Mouse (Mus musculus) embryonic facial prominence, embryonic 12.5 days (tissue): Measurements from ENCODE around the gene Gcnt3. TPM values are rescaled to one million over a fixed set of nuclear protein-coding genes. Genes with fewer than 3 reads are reported as not detected.

Source experiments
- ATAC-seq: fragments of 200-750 bp; cut with Nextera tagmentation; 2 replicates; pipeline ENCODE4 v1.8.0; 2017; ENCODE audit not compliant: insufficient number of reproducible peaks, insufficient read depth, low FRiP score, low TSS enrichment
- H3K27ac ChIP-seq: fragments of 300-500 bp; sonication (generic); 2 replicates; pipeline ENCODE4 v1.5.1; 2016; ENCODE audit warnings: mild to moderate bottlenecking
- H3K27me3 ChIP-seq: fragments of 300-500 bp; sonication (generic); 2 replicates; pipeline ENCODE4 v1.6.1; 2016; ENCODE audit warnings: mild to moderate bottlenecking, moderate library complexity
- H3K36me3 ChIP-seq: fragments of 300-500 bp; sonication (generic); 2 replicates; pipeline ENCODE4 v1.6.1; 2016; ENCODE audit warnings: mild to moderate bottlenecking
- H3K4me1 ChIP-seq: fragments of 300-500 bp; sonication (generic); 2 replicates; pipeline ENCODE4 v1.6.1; 2016
- H3K4me2 ChIP-seq: fragments of 300-500 bp; sonication (generic); replicated peaks from 2 replicates; pipeline ENCODE4 v1.6.1; 2016; ENCODE audit warnings: mild to moderate bottlenecking, moderate library complexity
- H3K4me3 ChIP-seq: fragments of 300-500 bp; sonication (generic); 2 replicates; pipeline ENCODE4 v1.5.1; 2016; ENCODE audit warnings: mild to moderate bottlenecking
- H3K9ac ChIP-seq: fragments of 300-500 bp; sonication (generic); 2 replicates; pipeline ENCODE4 v1.6.1; 2016; ENCODE audit warnings: mild to moderate bottlenecking, moderate library complexity
- H3K9me3 ChIP-seq: fragments of 300-500 bp; sonication (generic); 2 replicates; pipeline ENCODE4 v1.6.1; 2016; ENCODE audit warnings: mild to moderate bottlenecking, moderate library complexity
- WGBS: fragments of 180-500 bp; shearing (Covaris S2); methylation state at CpG from one replicate; pipeline ENCODE4 v1.1.7; 2016; 5-methylcytosine and 5-hydroxymethylcytosine counted together
- polyA plus RNA-seq: library from polyadenylated mRNA; unstranded; fragments of >200 nt; fragmentation: Nextera tagmentation; extraction: Ambion mirVana; gene quantifications from 2 replicates; pipeline ENCODE4 v1.2.1, GENCODE M21; 2016

Gene Gcnt3
- polyA plus RNA-seq, 1 experiment from 2014 or later, result not detected

DNA sequence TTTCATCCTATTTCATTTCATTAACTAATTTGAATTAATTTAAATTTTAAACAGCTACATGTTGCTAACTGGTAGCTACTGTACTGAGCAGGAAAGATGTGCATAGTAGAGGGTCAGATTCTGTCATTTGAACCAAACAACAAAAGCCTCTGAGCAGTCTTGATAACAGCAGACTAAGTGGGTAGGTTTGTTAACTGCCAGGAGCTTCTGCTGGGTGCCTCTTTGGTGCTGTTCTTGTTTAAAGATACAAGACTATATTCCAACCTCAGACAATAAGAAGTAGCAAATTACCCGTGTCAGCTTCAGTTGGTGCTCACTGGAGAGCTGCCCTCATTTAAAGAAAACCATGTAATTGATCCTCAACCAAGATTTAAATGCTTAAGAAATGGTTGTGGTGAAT, 16.3 kb downstream of the Gcnt3 start:
- ATAC-seq, result no peak
- WGBS, result 81% methylated on average over 1 of the region's 1 CpGs
- Histone ChIP-seq H3K27me3 (no peaks in the 10 kb centered on the region), H3K4me2 (no peak overlapping the region), H3K4me1 (no peaks in the 10 kb centered on the region), H3K9me3 (no peaks in the 10 kb centered on the region), H3K27ac (no peak overlapping the region), H3K4me3 (no peak overlapping the region), H3K36me3 (peaks cover 13% of the 10 kb centered on the region; the same call in 1 of the 2 replicates), H3K9ac (no peak overlapping the region)

DNA sequence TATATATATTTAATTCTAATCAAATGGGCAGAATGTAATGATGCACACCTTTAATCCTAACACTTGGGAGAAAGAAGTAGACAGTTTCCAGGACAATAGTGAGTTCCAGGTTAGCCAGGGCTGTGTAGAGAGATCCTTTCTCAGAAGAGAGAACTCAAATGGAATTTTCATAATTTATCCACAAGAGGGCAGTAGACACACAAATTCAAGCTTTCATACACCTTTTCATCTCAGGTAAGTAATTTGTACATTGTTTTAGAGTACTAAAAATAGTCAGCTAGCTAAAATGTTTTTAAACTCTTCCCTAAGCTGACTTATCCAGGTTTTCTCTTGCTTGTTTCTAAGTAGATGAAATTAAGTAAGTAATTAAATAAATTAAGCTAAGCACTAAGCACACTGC, 19.0 kb downstream of the Gcnt3 start:
- Histone ChIP-seq H3K4me1 (peaks cover 2% of the 10 kb centered on the region), H3K36me3 (peaks cover 13% of the 10 kb centered on the region; the same call in 1 of the 2 replicates), H3K4me2 (no peak overlapping the region), H3K9ac (no peak overlapping the region), H3K9me3 (no peaks in the 10 kb centered on the region), H3K27ac (no peak overlapping the region), H3K27me3 (no peaks in the 10 kb centered on the region), H3K4me3 (no peak overlapping the region)
- no peak for ATAC-seq

DNA sequence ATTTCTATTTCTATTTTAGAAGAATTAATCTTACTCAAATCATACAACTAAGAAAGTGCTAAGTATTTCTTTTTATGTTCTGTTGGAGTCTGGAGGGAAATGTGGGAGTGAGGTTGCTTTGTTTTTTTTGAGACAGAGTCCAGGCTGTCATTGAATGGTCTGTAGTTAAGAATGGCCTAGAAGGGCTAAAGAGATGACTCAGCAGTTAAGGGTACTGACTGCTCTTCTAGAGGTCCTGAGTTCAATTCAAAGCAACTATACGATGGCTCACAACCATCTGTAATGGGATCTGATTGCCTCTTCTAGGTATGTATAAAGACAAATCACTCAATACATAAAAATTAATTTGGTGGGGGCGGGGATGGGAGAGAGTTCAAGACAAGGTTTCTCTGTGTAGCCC, 22.3 kb downstream of the Gcnt3 start:
- Histone ChIP-seq H3K27ac (no peak overlapping the region), H3K4me1 (peaks cover 9% of the 10 kb centered on the region), H3K9ac (no peak overlapping the region), H3K36me3 (peaks cover 8% of the 10 kb centered on the region; the same call in 1 of the 2 replicates), H3K9me3 (no peaks in the 10 kb centered on the region), H3K27me3 (no peaks in the 10 kb centered on the region), H3K4me3 (no peak overlapping the region), H3K4me2 (no peak overlapping the region)
- ATAC-seq, result no peak
- WGBS, result 90% methylated on average over 2 of the region's 2 CpGs

DNA sequence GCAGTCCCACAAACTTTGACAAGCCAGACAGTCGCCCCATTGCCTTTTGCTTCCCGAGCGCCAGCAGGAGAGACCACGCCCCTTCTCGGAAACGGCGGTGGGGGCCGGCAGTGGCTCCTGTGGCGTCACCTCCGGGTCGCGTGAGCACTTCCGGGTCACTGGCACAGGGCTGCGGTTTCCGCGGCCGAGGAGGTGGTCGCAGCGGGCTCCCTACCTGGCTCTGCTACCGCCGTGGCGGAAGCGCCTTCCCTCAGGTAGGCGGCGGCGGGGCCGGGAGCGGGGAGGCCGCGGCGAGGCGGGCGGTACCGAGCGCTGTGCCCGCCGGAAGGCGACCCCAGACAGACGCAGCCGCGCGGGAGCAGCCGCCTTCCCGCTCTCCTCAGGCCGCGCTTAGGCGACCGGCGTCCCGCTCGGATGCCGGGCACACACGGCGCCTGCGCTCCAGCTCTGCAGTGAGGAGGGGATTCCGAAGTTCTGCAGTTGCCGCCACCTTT, 25.4 kb downstream of the Gcnt3 start, which contains the start of gene Gtf2a2:
Gene Gtf2a2 (plus strand): TSS at position 143 of the 494 bp plus-strand sequence.
- WGBS, result 2% methylated on average over 55 of the region's 57 CpGs
- peaks cover 25% of the 10 kb centered on the region for H3K36me3 ChIP-seq
- no peaks in the 10 kb centered on the region for H3K27me3 ChIP-seq
- peak within 1 kb of the TSS; percentile 85 for H3K9ac ChIP-seq
- peak; percentile 92 for ATAC-seq
- H3K4me3 ChIP-seq, result peak within 1 kb of the TSS; percentile 91
- peak within 1 kb of the TSS; percentile 94 for H3K27ac ChIP-seq
- H3K4me2 ChIP-seq, result peak within 1 kb of the TSS; percentile 70
- H3K4me1 ChIP-seq, result peaks cover 9% of the 10 kb centered on the region
- H3K9me3 ChIP-seq, result no peaks in the 10 kb centered on the region

DNA sequence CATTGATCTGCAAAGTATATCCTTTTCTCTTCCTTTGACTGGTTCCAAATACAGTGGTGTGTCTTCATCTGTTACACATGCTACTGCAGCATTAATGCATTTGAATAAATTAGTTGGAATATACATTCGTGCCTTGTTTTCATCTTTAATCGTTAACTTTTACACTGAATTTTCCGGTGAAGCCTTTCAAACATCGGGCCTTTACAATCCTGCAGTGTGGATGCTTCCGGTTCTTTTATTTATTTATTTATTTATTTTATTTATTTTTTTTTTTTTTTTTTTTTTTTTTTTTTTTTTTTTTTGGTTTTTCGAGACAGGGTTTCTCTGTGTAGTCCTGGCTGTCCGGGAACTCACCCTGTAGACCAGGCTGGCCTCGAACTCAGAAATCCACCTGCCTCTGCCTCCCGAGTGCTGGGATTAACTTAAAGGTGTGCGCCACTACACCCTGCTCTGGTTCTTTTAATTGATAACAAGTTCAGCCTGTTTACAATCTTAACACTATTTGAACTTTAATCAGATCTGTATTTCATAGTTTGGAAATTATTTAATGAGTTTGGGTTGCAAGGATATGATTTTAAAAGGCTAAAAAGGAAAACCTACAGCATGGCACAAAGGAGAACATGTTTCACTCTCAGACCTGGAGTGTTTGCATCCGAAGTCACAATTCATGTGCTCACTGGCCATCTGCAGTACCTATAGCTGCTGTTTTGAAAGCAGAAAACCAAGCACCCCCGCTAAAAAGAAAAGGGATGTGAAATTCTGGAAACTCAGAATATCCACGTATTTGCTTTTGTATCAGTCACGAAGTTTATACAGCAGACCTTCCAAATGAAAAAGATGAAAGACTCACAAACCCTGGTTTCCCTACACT, 26.1 kb downstream of the Gcnt3 start:
- Histone ChIP-seq H3K9me3 (no peaks in the 10 kb centered on the region), H3K4me3 (peak overlapping the region; percentile 91), H3K4me1 (peaks cover 9% of the 10 kb centered on the region), H3K9ac (peak overlapping the region; percentile 85; the same call in 1 of the 2 replicates), H3K27me3 (no peaks in the 10 kb centered on the region), H3K4me2 (peak overlapping the region; percentile 70), H3K27ac (peak overlapping the region; percentile 94), H3K36me3 (peaks cover 28% of the 10 kb centered on the region)
- WGBS, result 56% methylated on average over 14 of the region's 14 CpGs
- no peak for ATAC-seq

DNA sequence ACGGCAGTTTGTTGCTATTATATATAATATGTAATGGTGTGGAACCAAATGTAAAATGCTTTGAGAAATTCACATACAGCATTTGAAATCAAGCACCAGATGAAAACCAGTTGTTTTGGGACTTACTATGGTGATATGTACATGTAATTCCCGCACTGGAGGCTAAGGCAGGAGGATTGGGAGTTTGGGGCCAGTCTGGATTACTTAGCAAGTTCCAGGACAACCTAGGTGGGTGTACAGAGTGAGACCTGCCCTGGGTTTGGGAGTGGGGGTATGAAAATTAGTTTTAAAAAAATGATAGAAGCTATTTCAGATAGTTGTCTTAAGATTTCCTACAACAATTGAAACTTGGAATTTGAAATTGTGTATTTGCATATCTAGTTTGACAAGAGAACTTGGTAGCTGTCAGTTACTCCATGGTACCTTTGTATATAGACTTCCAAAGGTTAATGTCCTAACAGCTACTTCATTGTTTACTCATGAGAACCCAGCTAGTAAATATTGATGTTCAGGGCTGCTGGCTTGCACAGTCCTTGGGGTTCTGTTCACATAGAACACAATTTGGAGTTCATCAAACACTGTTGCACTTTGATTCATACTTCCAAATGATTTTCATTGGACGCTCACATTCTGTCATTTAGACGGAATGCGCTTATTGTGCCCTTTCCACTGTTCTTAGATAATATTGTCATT, 27.0 kb downstream of the Gcnt3 start:
- Histone ChIP-seq H3K9ac (no peak overlapping the region), H3K9me3 (no peaks in the 10 kb centered on the region), H3K27me3 (no peaks in the 10 kb centered on the region), H3K36me3 (peaks cover 33% of the 10 kb centered on the region), H3K4me1 (peaks cover 9% of the 10 kb centered on the region), H3K4me3 (no peak overlapping the region), H3K4me2 (no peak overlapping the region), H3K27ac (no peak overlapping the region)
- no peak for ATAC-seq
- 92% methylated on average over 5 of the region's 5 CpGs for WGBS

DNA sequence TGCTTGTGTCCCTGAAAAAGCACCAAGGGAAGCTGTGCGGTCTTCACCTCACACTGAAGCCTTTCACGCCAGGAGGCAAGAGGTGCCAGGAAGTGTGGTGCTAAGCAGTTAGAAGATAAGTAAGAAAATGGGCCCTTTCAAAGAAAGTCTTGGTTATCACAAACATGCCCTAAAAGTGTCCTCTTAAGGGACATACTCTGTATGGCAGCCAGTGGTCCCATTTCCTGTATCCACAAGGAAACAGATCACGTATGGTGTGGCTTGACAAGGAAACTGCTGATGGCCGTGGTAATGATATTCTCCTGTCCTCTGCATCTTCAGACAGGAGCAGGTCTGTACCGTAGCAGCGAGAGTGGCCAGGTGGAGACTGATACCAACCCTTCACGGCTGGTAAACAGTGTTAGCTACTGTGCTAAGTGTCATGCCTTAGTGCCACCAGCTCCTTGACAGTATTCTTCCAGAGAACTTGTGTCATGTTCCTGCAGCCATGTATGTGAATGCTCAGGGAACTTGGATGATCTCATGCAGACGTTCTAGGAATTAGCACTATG, 28.1 kb downstream of the Gcnt3 start:
- Histone ChIP-seq H3K9me3 (no peaks in the 10 kb centered on the region), H3K4me1 (peaks cover 9% of the 10 kb centered on the region), H3K36me3 (peaks cover 40% of the 10 kb centered on the region), H3K27ac (no peak overlapping the region), H3K4me2 (no peak overlapping the region), H3K4me3 (no peak overlapping the region), H3K9ac (no peak overlapping the region), H3K27me3 (no peaks in the 10 kb centered on the region)
- 88% methylated on average over 8 of the region's 8 CpGs for WGBS
- ATAC-seq, result no peak

DNA sequence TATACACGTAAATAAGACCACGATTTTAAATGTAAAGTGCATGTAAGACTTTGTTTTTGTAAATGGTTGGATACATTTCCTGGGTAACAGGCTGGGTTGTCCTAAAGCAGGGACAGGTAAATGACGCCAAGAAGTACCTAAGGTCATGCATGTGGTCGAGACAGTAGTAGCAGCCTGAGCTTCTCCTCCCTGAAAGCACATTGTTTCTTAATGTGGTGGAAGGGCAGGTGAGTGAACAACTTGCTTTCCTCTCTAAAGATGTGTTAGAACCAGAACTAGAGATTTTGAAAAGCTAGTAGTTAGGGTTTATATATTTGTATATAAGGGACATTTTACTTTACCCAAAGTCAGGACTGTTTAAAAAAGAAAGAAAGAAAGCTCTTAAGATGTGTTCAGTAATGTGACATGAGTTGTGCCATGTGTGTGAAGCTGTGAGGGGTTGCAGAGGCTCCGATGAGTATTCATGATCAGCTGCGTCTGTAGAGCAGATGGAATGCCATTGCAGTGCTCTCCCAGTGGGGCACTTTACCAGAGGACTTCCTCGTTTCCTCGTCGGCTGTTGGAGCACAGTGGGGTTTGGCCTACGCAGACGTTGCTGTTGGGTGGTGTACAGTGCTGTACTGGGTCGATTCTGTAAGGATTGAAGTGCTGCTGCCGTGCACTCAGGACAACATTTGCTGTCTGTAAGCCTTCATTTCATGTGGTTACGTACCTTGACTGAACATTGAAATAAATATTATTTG, 30.2 kb downstream of the Gcnt3 start:
- Histone ChIP-seq H3K4me2 (no peak overlapping the region), H3K9me3 (no peaks in the 10 kb centered on the region), H3K27me3 (no peaks in the 10 kb centered on the region), H3K4me1 (no peaks in the 10 kb centered on the region), H3K4me3 (no peak overlapping the region), H3K36me3 (peaks cover 56% of the 10 kb centered on the region), H3K27ac (no peak overlapping the region), H3K9ac (no peak overlapping the region)
- WGBS, result 88% methylated on average over 14 of the region's 14 CpGs
- no peak for ATAC-seq

DNA sequence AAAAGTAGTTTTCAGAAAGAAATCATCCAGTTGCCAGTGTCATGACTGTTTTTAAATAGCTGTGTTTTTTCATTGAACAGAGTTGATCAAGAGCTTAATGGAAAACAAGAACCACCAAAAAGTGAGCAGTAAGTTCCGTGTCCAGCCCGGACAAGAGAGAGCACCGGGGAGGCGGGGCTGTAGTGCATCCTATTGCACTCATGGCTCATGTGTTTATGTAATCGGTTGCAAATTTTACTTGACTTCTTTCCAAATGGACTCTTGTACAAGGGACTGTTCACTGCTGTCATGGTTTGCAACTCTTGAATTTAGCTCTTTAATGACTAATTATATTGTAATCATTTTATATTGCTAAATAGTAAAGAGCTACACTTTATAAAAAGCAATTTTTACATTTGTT, 30.9 kb downstream of the Gcnt3 start:
- Histone ChIP-seq H3K4me3 (no peak overlapping the region), H3K36me3 (peaks cover 63% of the 10 kb centered on the region), H3K9ac (no peak overlapping the region), H3K27me3 (no peaks in the 10 kb centered on the region), H3K4me2 (no peak overlapping the region), H3K27ac (no peak overlapping the region), H3K4me1 (no peaks in the 10 kb centered on the region), H3K9me3 (no peaks in the 10 kb centered on the region)
- no peak for ATAC-seq
- 92% methylated on average over 5 of the region's 5 CpGs for WGBS

DNA sequence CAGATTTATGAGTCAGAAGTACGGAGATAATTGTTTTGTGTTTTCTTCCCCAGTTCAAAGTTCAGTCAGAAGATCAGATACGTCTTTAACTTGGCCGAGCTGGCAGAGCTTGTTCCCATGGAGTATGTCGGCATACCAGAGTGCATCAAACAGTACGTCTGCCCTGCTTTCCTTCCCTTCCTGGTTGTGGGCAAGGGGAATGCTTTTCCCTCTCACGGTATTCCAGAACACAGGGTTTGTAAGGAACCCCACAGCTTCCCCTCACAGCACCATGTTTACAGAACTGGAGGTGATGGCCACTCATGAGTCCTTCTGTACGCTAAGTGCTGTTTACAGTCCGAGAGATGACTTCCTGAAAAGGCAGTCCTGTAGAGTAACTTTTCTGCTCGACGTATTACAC, 34.4 kb downstream of the Gcnt3 start:
- 86% methylated on average over 10 of the region's 10 CpGs for WGBS
- Histone ChIP-seq H3K36me3 (peaks cover 82% of the 10 kb centered on the region), H3K27ac (no peak overlapping the region), H3K9me3 (no peaks in the 10 kb centered on the region), H3K9ac (no peak overlapping the region), H3K27me3 (no peaks in the 10 kb centered on the region), H3K4me3 (no peak overlapping the region), H3K4me1 (no peaks in the 10 kb centered on the region), H3K4me2 (no peak overlapping the region)
- no peak for ATAC-seq

DNA sequence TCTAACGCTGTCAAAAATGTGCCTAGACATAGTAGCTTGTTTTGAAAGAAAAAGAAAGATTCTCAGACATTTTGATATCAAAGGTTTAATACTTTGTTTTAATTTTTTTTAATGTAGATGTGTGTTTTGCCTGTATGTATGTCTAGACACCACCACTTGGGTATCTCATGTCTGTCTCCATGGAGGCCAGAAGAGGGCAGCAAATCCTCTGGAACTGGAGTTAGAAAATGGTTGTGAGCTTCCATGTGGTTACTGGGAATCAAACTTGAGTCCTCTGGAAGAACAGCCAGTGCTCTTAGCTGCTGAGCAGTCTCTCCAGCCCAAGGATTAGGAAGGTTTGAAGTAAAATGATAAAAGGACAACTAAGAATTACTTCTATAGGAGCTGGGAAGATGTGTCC, 38.6 kb downstream of the Gcnt3 start:
- Histone ChIP-seq H3K9me3 (no peaks in the 10 kb centered on the region), H3K4me3 (no peak overlapping the region), H3K27me3 (no peaks in the 10 kb centered on the region), H3K4me2 (no peak overlapping the region), H3K27ac (no peak overlapping the region), H3K4me1 (no peaks in the 10 kb centered on the region), H3K9ac (no peak overlapping the region), H3K36me3 (peaks cover 87% of the 10 kb centered on the region)
- 74% methylated on average over 1 of the region's 1 CpGs for WGBS
- no peak for ATAC-seq
